Mouse (Mus musculus) erythroblast, embryonic 14.5 days (primary cell): Measurements from ENCODE around the gene Olfr94. TPM values are rescaled to one million over a fixed set of nuclear protein-coding genes. Genes with fewer than 3 reads are reported as not detected.

ENCODE experiments used
- H3K27me3 ChIP-seq: 2 replicates; pipeline ENCODE4 v1.6.1; 2012; ENCODE audit warnings: inconsistent platforms; ENCODE audit not compliant: control insufficient read depth
- H3K36me3 ChIP-seq: 2 replicates; pipeline ENCODE4 v1.6.1; 2012; ENCODE audit warnings: mild to moderate bottlenecking, inconsistent platforms; ENCODE audit not compliant: control insufficient read depth
- H3K4me1 ChIP-seq: 2 replicates; pipeline ENCODE4 v1.6.1; 2012; ENCODE audit warnings: inconsistent platforms; ENCODE audit not compliant: control insufficient read depth
- H3K4me3 ChIP-seq: replicated peaks from 2 replicates; pipeline ENCODE3; 2012; ENCODE audit warnings: moderate library complexity, mild to moderate bottlenecking, inconsistent platforms
- H3K9me3 ChIP-seq: 2 replicates; pipeline ENCODE4 v1.6.1; 2012; ENCODE audit warnings: low read length, inconsistent platforms, mixed read lengths; ENCODE audit not compliant: control insufficient read depth
- GATA1 ChIP-seq: IDR thresholded peaks from 2 replicates; pipeline ENCODE4 v1.6.1; 2012; ENCODE audit warnings: low read length, inconsistent platforms, mixed read lengths
- TAL1 ChIP-seq: IDR thresholded peaks from 3 replicates; pipeline ENCODE4 v1.6.1; 2012; ENCODE audit warnings: low read length, inconsistent platforms, mixed read lengths
- polyA plus RNA-seq: library from polyadenylated mRNA; stranded (reverse); fragments of >175 nt; gene quantifications from 2 replicates; pipeline ENCODE4 v1.2.3, GENCODE M21; 2012

The Olfr94 gene
- polyA plus RNA-seq, 1 experiment: not detected

DNA sequence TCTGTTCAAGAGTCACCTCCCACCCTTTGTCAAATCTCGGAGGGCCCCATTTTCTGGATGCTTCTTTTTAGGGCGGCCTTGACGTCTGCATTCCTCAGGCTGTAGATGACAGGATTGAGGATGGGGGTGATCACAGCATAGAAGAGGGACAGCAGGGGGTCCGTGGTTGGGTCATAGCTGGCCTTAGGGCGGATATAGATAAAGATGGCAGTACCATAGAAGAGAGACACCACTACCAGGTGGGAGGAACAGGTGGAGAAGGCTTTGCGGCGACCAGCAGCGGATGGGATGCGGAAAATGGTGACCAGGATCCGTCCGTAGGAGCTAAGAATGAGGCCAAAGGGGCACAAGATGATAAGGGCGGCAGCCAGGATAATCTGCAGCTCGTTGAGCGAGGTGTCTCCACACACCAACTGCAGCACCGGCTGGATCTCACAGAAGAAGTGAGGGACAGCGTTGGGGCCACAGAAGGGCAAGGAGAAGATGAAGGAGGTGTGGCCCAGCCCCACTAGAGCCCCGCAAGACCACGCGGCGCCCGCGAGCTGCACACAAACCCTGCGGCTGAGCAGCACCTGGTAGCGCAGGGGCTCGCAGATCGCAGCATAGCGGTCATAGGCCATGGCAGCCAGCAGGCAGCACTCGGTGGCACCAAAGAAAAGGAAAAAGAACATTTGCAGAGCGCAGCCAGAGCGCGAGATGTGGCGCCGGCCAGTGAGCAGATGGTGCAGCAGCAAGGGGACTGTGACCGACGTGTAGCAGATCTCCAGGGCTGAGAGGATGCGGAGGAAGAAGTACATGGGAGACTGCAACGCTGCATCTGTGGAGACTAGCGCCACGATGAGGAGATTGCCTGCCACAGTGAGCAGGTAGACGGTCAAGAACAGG, 10.3 kb upstream of the Olfr94 start:
- Histone ChIP-seq H3K27me3 (peaks cover 14% of the 10 kb centered on the region), H3K4me1 (no peaks in the 10 kb centered on the region), H3K9me3 (no peaks in the 10 kb centered on the region), H3K4me3 (no peak overlapping the region), H3K36me3 (no peaks in the 10 kb centered on the region)
- TF ChIP-seq GATA1 (no peak), TAL1 (no peak)

DNA sequence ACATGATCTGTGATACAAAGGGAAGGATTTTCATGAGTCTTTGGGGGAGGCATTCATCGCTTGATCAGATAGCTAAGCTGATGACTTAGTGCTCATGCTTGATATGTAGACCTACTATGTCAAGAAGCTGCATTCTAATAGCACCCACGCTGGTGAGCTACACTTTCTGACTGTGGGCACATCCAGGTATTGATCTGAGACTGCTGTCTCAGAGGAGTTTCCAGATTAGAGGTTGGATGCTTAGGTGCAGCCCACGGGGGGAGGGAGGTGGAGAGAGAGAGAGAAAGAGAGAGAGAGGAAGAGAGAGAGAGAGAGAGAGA, 3.1 kb upstream of the Olfr94 start:
- H3K9me3 ChIP-seq: no peaks in the 10 kb centered on the region
- TF ChIP-seq GATA1 (no peak), TAL1 (no peak)

GRCm38 (mm10) chr17:37203206-37203916, 2.6 kb upstream of the Olfr94 start:
- H3K9me3 ChIP-seq: no peaks in the 10 kb centered on the region
- no peak overlapping the region for H3K4me3 ChIP-seq
- H3K27me3 ChIP-seq: peaks cover under 1% of the 10 kb centered on the region; the same call in 1 of the 2 replicates
- no peaks in the 10 kb centered on the region for H3K36me3 ChIP-seq
- TF ChIP-seq GATA1 (no peak), TAL1 (no peak)
- H3K4me1 ChIP-seq: no peaks in the 10 kb centered on the region

More for the DNA sequence above, 3.1 kb upstream of the Olfr94 start:
- Histone ChIP-seq H3K27me3 (no peaks in the 10 kb centered on the region), H3K36me3 (no peaks in the 10 kb centered on the region), H3K4me3 (no peak overlapping the region), H3K4me1 (no peaks in the 10 kb centered on the region)

- Histone ChIP-seq H3K9me3 (no peaks in the 10 kb centered on the region), H3K36me3 (no peaks in the 10 kb centered on the region), H3K4me1 (no peaks in the 10 kb centered on the region), H3K27me3 (peaks cover 24% of the 10 kb centered on the region), H3K4me3 (no peak overlapping the region)
- TF ChIP-seq GATA1 (no peak), TAL1 (no peak)
These were observed 3.7 kb downstream of the Olfr94 start for GRCm38 (mm10) chr17:37196845-37197724.

- H3K4me3 ChIP-seq: no peak overlapping the region
- TF ChIP-seq TAL1: no peak
- TF ChIP-seq GATA1: no peak
- H3K4me1 ChIP-seq: no peaks in the 10 kb centered on the region
- peaks cover 24% of the 10 kb centered on the region for H3K27me3 ChIP-seq
- no peaks in the 10 kb centered on the region for H3K36me3 ChIP-seq
- H3K9me3 ChIP-seq: no peaks in the 10 kb centered on the region
These were observed 6.0 kb downstream of the Olfr94 start for GRCm38 (mm10) chr17:37194782-37195181.

- H3K4me1 ChIP-seq: no peaks in the 10 kb centered on the region
- H3K4me3 ChIP-seq: no peak within 1 kb of the TSS
- no peaks in the 10 kb centered on the region for H3K36me3 ChIP-seq
These were observed 7.1 kb downstream of the Olfr94 start, which contains the start of gene Ubd for GRCm38 (mm10) chr17:37193656-37194055. Gene Ubd (plus strand): TSS chr17:37193892.

DNA sequence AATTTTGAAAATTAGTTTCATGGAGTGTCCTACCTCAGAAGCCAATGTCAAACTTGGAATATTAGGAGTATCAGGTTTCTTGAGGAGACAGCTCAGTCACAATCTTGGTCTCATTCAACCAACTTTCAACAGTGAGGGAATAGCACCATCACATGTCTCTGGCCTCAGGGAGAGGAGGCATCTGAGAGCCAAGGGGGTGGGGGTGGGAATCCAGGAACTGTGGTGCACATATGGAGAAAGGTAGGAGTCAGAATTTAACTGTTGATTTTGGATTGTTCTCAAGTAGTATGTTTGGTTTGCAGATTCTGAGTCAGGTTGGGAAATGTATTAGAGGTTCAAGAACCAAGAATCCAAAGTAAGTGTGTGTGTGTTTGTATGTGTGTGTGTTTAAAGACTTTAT, 7.8 kb downstream of the Olfr94 start:
- no peak for TF ChIP-seq GATA1
- no peak for TF ChIP-seq TAL1
- Histone ChIP-seq H3K9me3 (no peaks in the 10 kb centered on the region), H3K4me3 (no peak overlapping the region), H3K27me3 (peaks cover 21% of the 10 kb centered on the region), H3K36me3 (no peaks in the 10 kb centered on the region), H3K4me1 (no peaks in the 10 kb centered on the region)

More at GRCm38 (mm10) chr17:37193656-37194055, 7.1 kb downstream of the Olfr94 start, which contains the start of gene Ubd:
- Histone ChIP-seq H3K9me3 (no peaks in the 10 kb centered on the region), H3K27me3 (peaks cover 24% of the 10 kb centered on the region)
- TF ChIP-seq TAL1 (no peak), GATA1 (no peak)

DNA sequence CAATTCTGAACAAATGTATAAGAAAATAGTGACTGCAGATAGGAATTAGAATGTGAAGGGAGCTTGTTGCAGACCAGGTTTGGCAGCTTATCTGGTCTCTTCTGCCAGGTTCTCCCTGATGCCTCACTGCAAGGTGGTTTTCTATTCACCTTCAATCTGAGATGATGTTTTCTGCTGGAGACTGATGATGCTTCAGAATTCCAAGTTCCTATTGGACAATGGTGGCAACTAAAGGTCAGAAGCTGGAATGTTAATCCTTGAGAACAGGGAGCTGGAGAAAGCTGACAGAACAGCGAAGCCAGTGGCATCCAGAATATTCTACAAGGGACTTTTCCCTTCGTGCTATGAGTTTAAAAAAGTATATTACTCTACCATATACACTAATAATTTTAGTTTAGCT, 10.1 kb downstream of the Olfr94 start:
- Histone ChIP-seq H3K36me3 (no peaks in the 10 kb centered on the region), H3K4me1 (no peaks in the 10 kb centered on the region), H3K27me3 (no peaks in the 10 kb centered on the region; the same call in 1 of the 2 replicates), H3K4me3 (no peak overlapping the region), H3K9me3 (no peaks in the 10 kb centered on the region)
- TF ChIP-seq TAL1 (no peak), GATA1 (no peak)

- H3K4me1 ChIP-seq: no peaks in the 10 kb centered on the region
- H3K4me3 ChIP-seq: no peak overlapping the region
- no peaks in the 10 kb centered on the region for H3K9me3 ChIP-seq
- no peaks in the 10 kb centered on the region for H3K36me3 ChIP-seq
- TF ChIP-seq TAL1 (no peak), GATA1 (no peak)
- no peaks in the 10 kb centered on the region for H3K27me3 ChIP-seq
These were observed 15.3 kb downstream of the Olfr94 start for GRCm38 (mm10) chr17:37185474-37185873.
